Mouse (Mus musculus): Measurements from ENCODE around the gene Lrmp. TPM values are rescaled to one million over a fixed set of nuclear protein-coding genes. Genes with fewer than 3 reads are reported as not detected.
"Not testable (repeated sequence)": the region's sequence is repeated elsewhere in the genome, so short reads cannot be mapped to it uniquely, and the experiment has no call there.

The Lrmp gene
- polyA plus RNA-seq, 1 experiment from 2014 or later, result 14.5 TPM

- no peak for ATAC-seq (ENCODE audit: insufficient read depth)
- Histone ChIP-seq H3K9ac (no peak overlapping the region), H3K36me3 (replicated peaks) (no peaks in the 10 kb centered on the region), H3K9me3 (replicated peaks) (no peaks in the 10 kb centered on the region), H3K4me1 (replicated peaks) (peaks cover 54% of the 10 kb centered on the region), H3K27ac (replicated peaks) (0 out of 2 replicates have a peak overlapping the region, but pooled peaks have one; percentile 7), H3K27me3 (no peaks in the 10 kb centered on the region), H3K4me2 (peak overlapping the region; percentile 55), H3K4me3 (replicated peaks) (peak overlapping the region; percentile 48)
- 27% methylated on average over 11 of the region's 11 CpGs for WGBS (ENCODE audit: insufficient replicate concordance)
These were observed 7.9 kb downstream of the Lrmp start for GRCm38 (mm10) chr6:145123136-145124060.

GRCm38 (mm10) chr6:145124621-145125020 is 9.2 kb downstream of the Lrmp start:
- peak; percentile 61 for ATAC-seq (ENCODE audit: insufficient read depth)
- 15% methylated on average over 1 of the region's 1 CpGs for WGBS (ENCODE audit: insufficient replicate concordance)
- no peaks in the 10 kb centered on the region for H3K27me3 ChIP-seq
- no peak overlapping the region for H3K4me3 ChIP-seq (replicated peaks)
- H3K9me3 ChIP-seq (replicated peaks), result no peaks in the 10 kb centered on the region
- peaks cover 63% of the 10 kb centered on the region for H3K4me1 ChIP-seq (replicated peaks)
- no peak overlapping the region for H3K9ac ChIP-seq
- no peak overlapping the region for H3K27ac ChIP-seq (replicated peaks)
- no peak overlapping the region for H3K4me2 ChIP-seq
- no peaks in the 10 kb centered on the region for H3K36me3 ChIP-seq (replicated peaks)

- Histone ChIP-seq H3K27ac (replicated peaks) (no peak overlapping the region), H3K4me2 (no peak overlapping the region)
- ATAC-seq (ENCODE audit: insufficient read depth), result no peak
These were observed 10.2 kb downstream of the Lrmp start for GRCm38 (mm10) chr6:145125591-145126113.

GRCm38 (mm10) chr6:145127652-145128051 is 12.2 kb downstream of the Lrmp start:
- Histone ChIP-seq H3K4me1 (replicated peaks) (peaks cover 44% of the 10 kb centered on the region), H3K4me2 (no peak overlapping the region), H3K9me3 (replicated peaks) (no peaks in the 10 kb centered on the region), H3K36me3 (replicated peaks) (no peaks in the 10 kb centered on the region), H3K4me3 (replicated peaks) (no peak overlapping the region), H3K9ac (no peak overlapping the region), H3K27me3 (no peaks in the 10 kb centered on the region), H3K27ac (replicated peaks) (no peak overlapping the region)
- no peak for ATAC-seq (ENCODE audit: insufficient read depth)
- 77% methylated on average over 3 of the region's 3 CpGs for WGBS (ENCODE audit: insufficient replicate concordance)

More at GRCm38 (mm10) chr6:145125591-145126113, 10.2 kb downstream of the Lrmp start:
- no peak overlapping the region for H3K4me3 ChIP-seq (replicated peaks)
- no peaks in the 10 kb centered on the region for H3K27me3 ChIP-seq
- H3K9me3 ChIP-seq (replicated peaks), result no peaks in the 10 kb centered on the region
- 32% methylated on average over 7 of the region's 7 CpGs for WGBS (ENCODE audit: insufficient replicate concordance)
- H3K36me3 ChIP-seq (replicated peaks), result no peaks in the 10 kb centered on the region
- H3K9ac ChIP-seq, result no peak overlapping the region
- peaks cover 61% of the 10 kb centered on the region for H3K4me1 ChIP-seq (replicated peaks)

GRCm38 (mm10) chr6:145129563-145129962 is 14.1 kb downstream of the Lrmp start:
- no peak overlapping the region for H3K27ac ChIP-seq (replicated peaks)
- H3K36me3 ChIP-seq (replicated peaks), result no peaks in the 10 kb centered on the region
- no peak overlapping the region for H3K4me3 ChIP-seq (replicated peaks)
- no peaks in the 10 kb centered on the region for H3K9me3 ChIP-seq (replicated peaks)
- WGBS (ENCODE audit: insufficient replicate concordance), result 54% methylated on average over 4 of the region's 4 CpGs
- H3K4me2 ChIP-seq, result no peak overlapping the region
- H3K9ac ChIP-seq, result no peak overlapping the region
- no peak for ATAC-seq (ENCODE audit: insufficient read depth)
- H3K27me3 ChIP-seq, result no peaks in the 10 kb centered on the region
- H3K4me1 ChIP-seq (replicated peaks), result peaks cover 27% of the 10 kb centered on the region

- no peaks in the 10 kb centered on the region for H3K9me3 ChIP-seq (replicated peaks)
- WGBS (ENCODE audit: insufficient replicate concordance), result 62% methylated on average over 5 of the region's 5 CpGs
- no peak overlapping the region for H3K9ac ChIP-seq
- H3K36me3 ChIP-seq (replicated peaks), result no peaks in the 10 kb centered on the region
- ATAC-seq (ENCODE audit: insufficient read depth), result no peak
- no peak overlapping the region for H3K4me3 ChIP-seq (replicated peaks)
- H3K4me1 ChIP-seq (replicated peaks), result peaks cover 18% of the 10 kb centered on the region; the same call in 1 of the 2 replicates
- no peaks in the 10 kb centered on the region for H3K27me3 ChIP-seq
- H3K27ac ChIP-seq (replicated peaks), result no peak overlapping the region
- H3K4me2 ChIP-seq, result no peak overlapping the region
These were observed 16.5 kb downstream of the Lrmp start for GRCm38 (mm10) chr6:145131991-145132390.

GRCm38 (mm10) chr6:145132969-145133368 is 17.5 kb downstream of the Lrmp start:
- not testable (repeated sequence) for ATAC-seq (ENCODE audit: insufficient read depth); H3K4me2 ChIP-seq; H3K4me3 ChIP-seq (replicated peaks); H3K9me3 ChIP-seq (replicated peaks); H3K9ac ChIP-seq; H3K27me3 ChIP-seq; H3K36me3 ChIP-seq (replicated peaks); H3K27ac ChIP-seq (replicated peaks)
- WGBS (ENCODE audit: insufficient replicate concordance), result 67% methylated on average over 5 of the region's 5 CpGs
- peaks cover 18% of the 10 kb centered on the region; the same call in 1 of the 2 replicates for H3K4me1 ChIP-seq (replicated peaks)

GRCm38 (mm10) chr6:145135295-145135694 is 19.8 kb downstream of the Lrmp start:
- 53% methylated on average over 3 of the region's 3 CpGs for WGBS (ENCODE audit: insufficient replicate concordance)
- no peak for ATAC-seq (ENCODE audit: insufficient read depth)
- no peak overlapping the region for H3K27ac ChIP-seq (replicated peaks)
- H3K4me2 ChIP-seq, result no peak overlapping the region
- no peak overlapping the region for H3K4me3 ChIP-seq (replicated peaks)
- peaks cover 12% of the 10 kb centered on the region; the same call in 1 of the 2 replicates for H3K4me1 ChIP-seq (replicated peaks)
- H3K9ac ChIP-seq, result no peak overlapping the region
- no peaks in the 10 kb centered on the region for H3K27me3 ChIP-seq
- no peaks in the 10 kb centered on the region for H3K36me3 ChIP-seq (replicated peaks)
- no peaks in the 10 kb centered on the region for H3K9me3 ChIP-seq (replicated peaks)

- Histone ChIP-seq H3K4me2 (no peak overlapping the region), H3K9ac (no peak overlapping the region), H3K36me3 (replicated peaks) (no peaks in the 10 kb centered on the region), H3K4me1 (replicated peaks) (peaks cover 16% of the 10 kb centered on the region; the same call in 1 of the 2 replicates), H3K9me3 (replicated peaks) (no peaks in the 10 kb centered on the region), H3K4me3 (replicated peaks) (no peak overlapping the region), H3K27ac (replicated peaks) (no peak overlapping the region), H3K27me3 (no peaks in the 10 kb centered on the region)
- no peak for ATAC-seq (ENCODE audit: insufficient read depth)
- WGBS (ENCODE audit: insufficient replicate concordance), result 62% methylated on average over 9 of the region's 9 CpGs
These were observed 20.4 kb downstream of the Lrmp start for GRCm38 (mm10) chr6:145135804-145136203.

- ATAC-seq (ENCODE audit: insufficient read depth), result no peak
- Histone ChIP-seq H3K4me3 (replicated peaks) (no peak overlapping the region), H3K27ac (replicated peaks) (no peak overlapping the region), H3K4me2 (no peak overlapping the region), H3K9ac (no peak overlapping the region), H3K4me1 (replicated peaks) (peaks cover 24% of the 10 kb centered on the region; the same call in 1 of the 2 replicates), H3K36me3 (replicated peaks) (no peaks in the 10 kb centered on the region), H3K27me3 (no peaks in the 10 kb centered on the region), H3K9me3 (replicated peaks) (no peaks in the 10 kb centered on the region)
- 80% methylated on average over 5 of the region's 5 CpGs for WGBS (ENCODE audit: insufficient replicate concordance)
These were observed 21.4 kb downstream of the Lrmp start for GRCm38 (mm10) chr6:145136831-145137230.

GRCm38 (mm10) chr6:145139236-145139635 is 23.8 kb downstream of the Lrmp start:
- Histone ChIP-seq H3K36me3 (replicated peaks) (no peaks in the 10 kb centered on the region), H3K27me3 (no peaks in the 10 kb centered on the region), H3K27ac (replicated peaks) (no peak overlapping the region), H3K4me2 (no peak overlapping the region), H3K4me1 (replicated peaks) (peaks cover 24% of the 10 kb centered on the region; the same call in 1 of the 2 replicates), H3K9me3 (replicated peaks) (no peaks in the 10 kb centered on the region), H3K9ac (no peak overlapping the region), H3K4me3 (replicated peaks) (no peak overlapping the region)
- WGBS (ENCODE audit: insufficient replicate concordance), result 77% methylated on average over 13 of the region's 13 CpGs
- no peak for ATAC-seq (ENCODE audit: insufficient read depth)

Data from liver, embryonic 15.5 days (tissue).